Mouse (Mus musculus) heart, embryonic 12.5 days (tissue): ENCODE data around the gene Pygm. TPM values are rescaled to one million over a fixed set of nuclear protein-coding genes. Genes with fewer than 3 reads are reported as not detected.

Experiments
- ATAC-seq: fragments of 200-750 bp; cut with Nextera tagmentation; 2 replicates; pipeline ENCODE4 v1.8.0; 2017; ENCODE audit warnings: moderate TSS enrichment, moderate library complexity; ENCODE audit not compliant: insufficient number of reproducible peaks, low FRiP score
- H3K27ac ChIP-seq: fragments of 300-500 bp; sonication (generic); 2 replicates; pipeline ENCODE4 v1.5.1; 2016; ENCODE audit warnings: mild to moderate bottlenecking, moderate library complexity; ENCODE audit not compliant: poor library complexity, severe bottlenecking
- H3K27me3 ChIP-seq: fragments of 300-500 bp; sonication (generic); replicated peaks from 2 replicates; pipeline ENCODE4 v1.6.1; 2016; ENCODE audit warnings: mild to moderate bottlenecking, moderate library complexity
- H3K36me3 ChIP-seq: fragments of 300-500 bp; sonication (generic); 2 replicates; pipeline ENCODE4 v1.6.1; 2016; ENCODE audit warnings: mild to moderate bottlenecking, moderate library complexity
- H3K4me1 ChIP-seq: fragments of 300-500 bp; sonication (generic); replicated peaks from 2 replicates; pipeline ENCODE4 v1.6.1; 2016; ENCODE audit warnings: mild to moderate bottlenecking
- H3K4me2 ChIP-seq: fragments of 300-500 bp; sonication (generic); 2 replicates; pipeline ENCODE4 v1.6.1; 2016; ENCODE audit warnings: mild to moderate bottlenecking, moderate library complexity
- H3K4me3 ChIP-seq: fragments of 300-500 bp; sonication (generic); 2 replicates; pipeline ENCODE4 v1.5.1; 2016; ENCODE audit warnings: mild to moderate bottlenecking
- H3K9ac ChIP-seq: fragments of 300-500 bp; sonication (generic); 2 replicates; pipeline ENCODE4 v1.6.1; 2016; ENCODE audit warnings: mild to moderate bottlenecking, moderate library complexity
- H3K9me3 ChIP-seq: fragments of 300-500 bp; sonication (generic); replicated peaks from 2 replicates; pipeline ENCODE4 v1.6.1; 2016; ENCODE audit warnings: mild to moderate bottlenecking, moderate library complexity
- WGBS: fragments of 180-500 bp; shearing (Covaris S2); methylation state at CpG from one replicate; pipeline ENCODE4 v1.1.7; 2016; 5-methylcytosine and 5-hydroxymethylcytosine counted together
- polyA plus RNA-seq: library from polyadenylated mRNA; unstranded; fragments of >200 nt; fragmentation: Nextera tagmentation; extraction: Ambion mirVana; gene quantifications from 2 replicates; pipeline ENCODE4 v1.2.1, GENCODE M21; 2016

The Pygm gene
- polyA plus RNA-seq, 1 experiment from 2014 or later, result 224 TPM

- ATAC-seq, result no peak
- no peak overlapping the region for H3K27ac ChIP-seq
- H3K9ac ChIP-seq, result no peak overlapping the region
- H3K36me3 ChIP-seq, result no peaks in the 10 kb centered on the region
- H3K4me2 ChIP-seq, result no peak overlapping the region
- H3K4me3 ChIP-seq, result no peak overlapping the region
- H3K9me3 ChIP-seq, result no peaks in the 10 kb centered on the region
- 76% methylated on average over 16 of the region's 16 CpGs for WGBS
- H3K4me1 ChIP-seq, result peaks cover 15% of the 10 kb centered on the region
- H3K27me3 ChIP-seq, result peaks cover 97% of the 10 kb centered on the region
Measured at GRCm38 (mm10) chr19:6423241-6423640, 39.0 kb downstream of the Pygm start.

GRCm38 (mm10) chr19:6424137-6424881, 40.1 kb downstream of the Pygm start:
- peaks cover 97% of the 10 kb centered on the region for H3K27me3 ChIP-seq
- no peaks in the 10 kb centered on the region for H3K36me3 ChIP-seq
- H3K27ac ChIP-seq, result no peak overlapping the region
- no peak for ATAC-seq
- H3K9ac ChIP-seq, result no peak overlapping the region
- peaks cover 17% of the 10 kb centered on the region for H3K4me1 ChIP-seq
- H3K4me3 ChIP-seq, result no peak overlapping the region
- no peak overlapping the region for H3K4me2 ChIP-seq
- WGBS, result 60% methylated on average over 8 of the region's 8 CpGs
- H3K9me3 ChIP-seq, result no peaks in the 10 kb centered on the region

- Histone ChIP-seq H3K9me3 (no peaks in the 10 kb centered on the region), H3K27ac (no peak overlapping the region), H3K9ac (no peak overlapping the region), H3K4me2 (no peak overlapping the region), H3K4me1 (peaks cover 17% of the 10 kb centered on the region), H3K36me3 (no peaks in the 10 kb centered on the region), H3K27me3 (peaks cover 97% of the 10 kb centered on the region), H3K4me3 (no peak overlapping the region)
- no peak for ATAC-seq
- 50% methylated on average over 5 of the region's 5 CpGs for WGBS
Measured at GRCm38 (mm10) chr19:6425595-6425994, 41.4 kb downstream of the Pygm start.

DNA sequence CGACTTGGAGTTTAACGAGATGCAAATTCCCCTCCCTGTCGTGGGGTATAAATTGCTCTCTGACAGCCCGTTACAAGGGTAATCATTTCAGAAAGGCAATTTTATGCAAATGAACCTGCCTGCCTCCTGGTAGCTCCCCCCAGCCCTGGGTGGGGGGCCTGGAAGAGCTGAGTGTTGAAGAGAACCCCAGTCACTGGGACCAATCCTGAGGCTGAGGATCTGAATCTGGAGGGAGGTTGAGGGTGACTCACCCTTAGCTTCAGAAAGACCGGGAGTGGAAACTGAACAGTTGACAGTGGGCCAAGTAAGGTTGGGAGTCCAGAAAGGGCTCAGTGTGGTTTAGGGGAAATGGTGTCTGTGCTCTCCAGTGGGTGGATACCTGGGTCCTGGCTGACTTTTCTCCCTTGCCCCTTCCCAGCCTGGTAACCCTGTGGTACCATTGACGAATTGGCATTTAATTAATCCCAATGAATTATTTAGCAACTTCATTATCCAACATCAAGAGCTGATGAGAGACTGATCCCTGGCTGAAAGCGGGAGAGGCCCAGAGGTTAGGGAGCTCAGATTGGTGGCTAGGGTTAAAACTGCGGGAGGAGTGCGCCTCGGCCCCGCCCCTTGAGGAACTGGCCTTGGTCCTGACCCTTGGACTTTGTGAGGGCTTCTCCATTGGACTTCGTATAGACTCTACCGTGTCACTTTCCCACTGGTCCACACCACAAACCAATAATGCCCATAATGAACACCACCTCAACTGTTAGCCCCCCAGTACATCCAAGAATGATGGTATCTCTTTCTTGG, 42.7 kb downstream of the Pygm start:
- Histone ChIP-seq H3K4me2 (no peak overlapping the region), H3K36me3 (no peaks in the 10 kb centered on the region), H3K27ac (no peak overlapping the region), H3K9ac (no peak overlapping the region), H3K27me3 (peaks cover 95% of the 10 kb centered on the region), H3K4me1 (peaks cover 17% of the 10 kb centered on the region), H3K9me3 (no peaks in the 10 kb centered on the region), H3K4me3 (no peak overlapping the region)
- WGBS, result 24% methylated on average over 13 of the region's 13 CpGs
- no peak for ATAC-seq

DNA sequence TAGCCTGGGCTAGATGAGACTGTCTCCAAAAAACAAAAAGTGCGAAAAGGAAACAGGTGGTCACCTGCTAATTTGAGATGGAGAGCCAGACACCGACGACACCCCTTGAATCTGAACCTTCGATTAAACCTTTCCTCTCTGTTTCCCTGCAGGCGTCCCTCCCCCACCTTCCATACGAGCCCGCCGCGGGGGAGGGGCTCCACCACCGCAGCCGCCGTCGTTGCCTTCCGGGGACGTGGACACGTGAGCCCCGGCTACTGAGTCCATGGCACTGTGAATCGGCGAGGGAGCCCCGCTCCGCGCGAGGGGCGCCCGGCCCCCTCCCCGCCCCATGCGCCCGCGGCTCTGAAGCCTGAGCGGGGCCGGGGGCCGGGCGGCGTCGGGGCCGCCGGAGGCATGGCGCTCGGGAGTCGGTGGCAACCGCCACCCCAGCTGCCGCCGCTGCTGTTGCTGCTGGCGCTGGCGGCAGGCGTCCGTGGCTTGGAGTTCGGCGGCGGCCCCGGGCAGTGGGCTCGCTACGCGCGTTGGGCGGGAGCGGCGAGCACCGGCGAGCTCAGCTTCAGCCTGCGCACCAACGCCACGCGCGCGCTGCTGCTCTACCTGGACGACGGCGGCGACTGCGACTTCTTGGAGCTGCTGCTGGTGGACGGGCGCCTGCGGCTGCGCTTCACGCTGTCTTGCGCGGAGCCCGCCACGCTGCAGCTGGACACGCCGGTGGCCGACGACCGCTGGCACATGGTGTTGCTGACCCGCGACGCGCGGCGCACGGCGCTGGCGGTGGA, 43.6 kb downstream of the Pygm start:
- no peak for ATAC-seq
- H3K36me3 ChIP-seq, result no peaks in the 10 kb centered on the region
- H3K9me3 ChIP-seq, result no peaks in the 10 kb centered on the region
- H3K4me1 ChIP-seq, result peaks cover 17% of the 10 kb centered on the region
- peak overlapping the region; percentile 54 for H3K4me2 ChIP-seq
- peaks cover 97% of the 10 kb centered on the region for H3K27me3 ChIP-seq
- WGBS, result 2% methylated on average over 91 of the region's 94 CpGs
- no peak overlapping the region for H3K9ac ChIP-seq
- no peak overlapping the region for H3K27ac ChIP-seq
- peak overlapping the region; percentile 26 for H3K4me3 ChIP-seq

GRCm38 (mm10) chr19:6428501-6429200, 44.5 kb downstream of the Pygm start:
- Histone ChIP-seq H3K27me3 (peaks cover 96% of the 10 kb centered on the region), H3K27ac (no peak overlapping the region), H3K9me3 (no peaks in the 10 kb centered on the region), H3K4me1 (peaks cover 17% of the 10 kb centered on the region), H3K4me3 (peak overlapping the region; percentile 26), H3K4me2 (peak overlapping the region; percentile 54), H3K9ac (no peak overlapping the region), H3K36me3 (no peaks in the 10 kb centered on the region)
- under 1% methylated on average over 60 of the region's 60 CpGs for WGBS
- ATAC-seq, result peak; percentile 26; the same call in 1 of the 2 replicates

DNA sequence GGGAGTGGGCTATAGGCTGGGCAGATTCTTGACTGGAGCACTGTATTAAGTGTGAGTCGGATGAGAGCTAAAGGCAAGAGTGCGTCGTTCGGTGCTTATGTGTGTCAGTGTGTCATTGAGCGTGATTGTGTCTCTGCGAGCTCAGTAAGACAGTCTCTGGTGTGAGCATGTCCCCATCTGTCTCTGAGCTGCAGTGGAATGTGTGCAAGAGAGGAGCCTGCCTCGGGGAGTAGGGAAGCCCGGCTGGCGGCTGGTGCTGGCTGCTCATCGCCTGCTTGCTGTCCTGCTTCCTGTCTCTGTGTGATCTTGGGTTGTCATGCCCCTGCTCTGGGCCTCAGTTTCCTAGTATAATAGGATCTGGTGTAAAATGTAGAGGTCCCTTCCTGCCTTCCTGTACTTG, 58.8 kb downstream of the Pygm start:
- no peaks in the 10 kb centered on the region for H3K9me3 ChIP-seq
- ATAC-seq, result no peak
- H3K27ac ChIP-seq, result no peak overlapping the region
- no peak overlapping the region for H3K4me3 ChIP-seq
- peaks cover 52% of the 10 kb centered on the region for H3K27me3 ChIP-seq
- no peak overlapping the region for H3K4me2 ChIP-seq
- no peaks in the 10 kb centered on the region for H3K36me3 ChIP-seq
- WGBS, result 65% methylated on average over 10 of the region's 10 CpGs
- H3K9ac ChIP-seq, result no peak overlapping the region
- H3K4me1 ChIP-seq, result peaks cover 3% of the 10 kb centered on the region; the same call in 1 of the 2 replicates

GRCm38 (mm10) chr19:6445761-6446423, 61.7 kb downstream of the Pygm start:
- no peak overlapping the region for H3K27ac ChIP-seq
- 46% methylated on average over 10 of the region's 10 CpGs for WGBS
- no peak for ATAC-seq
- no peak overlapping the region for H3K9ac ChIP-seq
- no peak overlapping the region for H3K4me3 ChIP-seq
- no peak overlapping the region for H3K4me2 ChIP-seq
- peaks cover 13% of the 10 kb centered on the region for H3K4me1 ChIP-seq
- H3K36me3 ChIP-seq, result no peaks in the 10 kb centered on the region
- peaks cover 77% of the 10 kb centered on the region for H3K27me3 ChIP-seq
- no peaks in the 10 kb centered on the region for H3K9me3 ChIP-seq

DNA sequence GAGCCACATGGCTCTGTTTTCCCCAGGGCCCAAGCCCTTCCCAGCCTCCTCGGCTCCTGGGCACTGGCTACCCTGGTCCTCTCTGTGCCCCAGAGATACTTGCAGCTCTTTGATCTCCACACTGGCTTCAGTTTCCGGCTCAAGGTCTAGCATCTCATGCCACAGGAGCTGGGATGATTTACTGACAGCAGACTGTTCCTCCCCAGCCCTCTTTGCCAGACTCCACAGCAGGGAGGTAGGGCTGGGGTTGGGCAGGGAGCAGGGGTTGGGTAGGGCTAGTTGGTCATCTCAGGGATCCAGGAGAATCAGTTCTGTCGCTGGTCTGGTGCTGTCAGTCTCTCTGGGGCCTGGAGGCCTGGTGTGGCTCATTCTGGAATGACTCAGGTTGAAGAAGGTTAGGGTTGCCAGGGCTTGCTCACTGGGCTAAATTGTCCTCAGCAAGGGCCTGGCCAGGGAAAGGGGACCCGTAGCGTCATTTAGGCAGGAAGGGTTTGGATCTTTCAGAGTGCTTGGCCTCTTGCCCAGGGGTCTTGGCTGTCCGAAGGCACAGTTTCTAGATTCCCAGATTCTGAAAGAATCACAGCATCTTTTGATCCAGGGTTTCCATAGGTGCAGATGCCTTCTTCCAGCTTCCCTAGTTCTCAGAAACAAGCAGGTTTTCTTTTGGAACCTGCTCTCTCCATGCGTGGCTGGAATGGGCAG, 62.7 kb downstream of the Pygm start:
- no peaks in the 10 kb centered on the region for H3K36me3 ChIP-seq
- peaks cover 81% of the 10 kb centered on the region for H3K27me3 ChIP-seq
- H3K4me2 ChIP-seq, result no peak overlapping the region
- H3K4me1 ChIP-seq, result peaks cover 13% of the 10 kb centered on the region
- 46% methylated on average over 7 of the region's 7 CpGs for WGBS
- no peaks in the 10 kb centered on the region for H3K9me3 ChIP-seq
- H3K9ac ChIP-seq, result no peak overlapping the region
- H3K4me3 ChIP-seq, result no peak overlapping the region
- no peak overlapping the region for H3K27ac ChIP-seq
- ATAC-seq, result no peak
